ENCODE assay signal across 8 mouse cellular contexts in the genomic region with DNA sequence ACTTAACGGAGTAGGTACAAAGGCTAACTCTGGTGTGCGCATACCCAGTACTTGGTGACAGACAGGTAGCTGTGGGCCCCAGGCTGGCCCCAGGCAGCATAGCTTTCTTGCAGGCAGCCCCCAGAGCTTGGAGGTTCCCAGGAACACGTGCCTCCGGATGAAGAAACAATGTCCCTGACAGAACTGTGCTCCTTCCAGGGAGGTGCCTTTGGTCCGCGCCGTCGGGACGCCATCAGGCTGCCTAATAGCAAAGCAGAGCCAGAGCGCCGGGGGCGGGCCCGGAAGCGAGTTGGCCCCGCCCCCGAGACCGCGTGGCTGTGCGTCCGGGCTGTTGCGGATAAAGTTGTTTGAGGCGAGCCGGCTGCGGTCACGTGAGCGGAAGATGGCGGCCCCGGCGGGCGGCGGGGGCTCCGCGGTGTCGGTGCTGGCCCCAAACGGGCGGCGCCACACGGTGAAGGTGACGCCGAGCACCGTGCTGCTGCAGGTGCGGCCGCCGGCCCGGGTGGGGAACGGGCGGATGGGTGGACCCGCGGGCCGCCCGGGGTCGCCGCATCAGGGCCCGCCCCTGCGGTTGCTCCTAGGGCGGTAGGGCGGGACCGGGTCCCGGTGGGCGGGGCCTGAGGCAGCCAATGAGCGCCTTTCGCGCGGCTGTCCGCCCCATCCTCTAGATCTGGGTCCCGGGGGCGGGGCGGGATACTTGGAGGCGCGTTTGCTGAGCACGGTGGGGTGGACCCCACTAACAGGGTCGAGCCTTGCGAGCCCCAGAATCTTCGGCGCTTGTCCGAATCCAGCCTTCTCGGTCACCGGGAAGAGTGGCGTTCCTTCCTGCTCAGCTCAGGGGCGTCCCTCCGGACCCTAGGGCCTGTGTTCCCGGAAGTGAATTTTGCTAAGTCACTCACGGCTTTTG. TPM values are rescaled to one million over a fixed set of nuclear protein-coding genes. Genes with fewer than 3 reads are reported as not detected.
DNase-seq lines count a peak whose midpoint lies in the region; ATAC-seq and TF ChIP-seq lines count a peak whose summit lies in the region.

A gene (plus strand): TSS at position 287 of the 907 bp plus-strand sequence.

- TF ChIP-seq CTCF in lung, adult 2 months (IDR thresholded peaks at IDR 0.05; ENCODE audit: insufficient read depth, low read length), result no peak

- under 1% methylated on average over 82 of the region's 83 CpGs for WGBS in forebrain, embryonic 15.5 days
- WGBS in lung, adult 2 months, result 1% methylated on average over 83 of the region's 83 CpGs

- peak within 1 kb of the TSS; percentile 58 for H3K4me2 ChIP-seq in forebrain, embryonic 15.5 days (replicated peaks)

- intact Hi-C loops in heart, postnatal 25 days (cut with DNase I), result loop anchor here (5.0 kb wide), 1 partner anchor 46 kb away; a partner anchor contains a TSS

- peaks cover 18% of the 10 kb centered on the region for H3K4me1 ChIP-seq in forebrain, embryonic 15.5 days
- H3K4me1 ChIP-seq in lung, adult 2 months (ENCODE audit: control insufficient read depth, insufficient read depth, low read length), result peaks cover 6% of the 10 kb centered on the region; the same call in 1 of the 2 replicates

- peaks cover 9% of the 10 kb centered on the region; the same call in 1 of the 2 replicates for H3K36me3 ChIP-seq in forebrain, embryonic 15.5 days

- 0 out of 2 replicates have a peak, but pooled peaks cover 4% of the 10 kb centered on the region for H3K27me3 ChIP-seq in forebrain, embryonic 15.5 days

- DNase-seq in ES-CJ7 (ENCODE audit: low read depth, low spot score), result peak; percentile 95
- peak; percentile 90 for DNase-seq in cerebellum, adult 11 months
- DNase-seq in heart, postnatal 25 days (ENCODE audit: low spot score), result peak; percentile 92
- peak; percentile 90 to 95 for DNase-seq in layer of hippocampus, adult 18-20 months (ENCODE audit: low spot score in 2 of 2)
- DNase-seq in lung, adult 2 months, result peak; percentile 96
- DNase-seq in thymus, adult 18-20 months, result peak; percentile 92

- peak within 1 kb of the TSS; percentile 63 for H3K9ac ChIP-seq in forebrain, embryonic 15.5 days (replicated peaks)

- ATAC-seq in forebrain, embryonic 15.5 days (replicated peaks), result peak; percentile 97
- peak; percentile 85 for ATAC-seq in neutrophil, adult 5-6 weeks (ENCODE audit: extremely low read depth, insufficient number of reproducible peaks, low FRiP score, poor library complexity, severe bottlenecking)

- TF ChIP-seq POLR2A in lung, adult 2 months (IDR thresholded peaks at IDR 0.05; ENCODE audit: borderline replicate concordance, extremely low read depth, low read depth, low read length), result peak; percentile 69; the same call in 1 of the 2 replicates

- peak within 1 kb of the TSS; percentile 87 for H3K27ac ChIP-seq in forebrain, embryonic 15.5 days (replicated peaks)

- no peaks in the 10 kb centered on the region for H3K9me3 ChIP-seq in forebrain, embryonic 15.5 days

- H3K4me3 ChIP-seq in forebrain, embryonic 15.5 days, result peak within 1 kb of the TSS; percentile 66
- H3K4me3 ChIP-seq in lung, adult 2 months (replicated peaks; ENCODE audit: extremely low read depth, low read depth, low read length), result peak within 1 kb of the TSS; percentile 91

RNA-seq across cellular contexts. Expression of the gene that starts here (rescaled TPM):
- 144 and 154 TPM in 2 replicates for polyA plus RNA-seq in forebrain, embryonic 15.5 days (2015; fragmentation: Nextera tagmentation; extraction: Ambion mirVana)
- total RNA-seq in heart, postnatal 25 days (2021), result 10 to 100 TPM; 33.0 to 33.9 TPM
- total RNA-seq in layer of hippocampus, adult 18-20 months (2021), result 10 to 100 TPM; 46.1 to 54.3 TPM
- 86.9 and 95.8 TPM in 2 replicates for polyA plus RNA-seq in lung, adult 2 months (2012; rRNA removed)
- 59.7 and 74.8 TPM in 2 replicates for total RNA-seq in neutrophil, adult 5-6 weeks (2017)

Comparison
In these comparisons a context has a peak if more than half of its experiments do, and no peak if none do; other contexts are left out.
1. Peak in every context shown above with its lines: DNase-seq, ATAC-seq, H3K4me3 ChIP-seq and H3K27ac ChIP-seq.